Mouse (Mus musculus) CH12.LX (cell line): ENCODE measurements at regions not wholly inside any gene's neighbourhood (a gene's known extent, or its start where the extent isn't known, plus 50 kb on each side); places are given as distances from the start of the nearest gene placed in this dataset.

ENCODE experiments used
- DNase-seq: peaks from one replicate; pipeline ENCODE4 v3.0.0-alpha.2; 2013; ENCODE audit errors: extremely low read depth
- H3K27ac ChIP-seq: 2 replicates; pipeline ENCODE4 v1.5.1; 2012; ENCODE audit warnings: low read depth, mild to moderate bottlenecking, control low read depth, moderate library complexity; ENCODE audit not compliant: insufficient read depth
- H3K27me3 ChIP-seq: replicated peaks from 2 replicates; pipeline ENCODE3; 2012; ENCODE audit warnings: inconsistent platforms
- H3K36me3 ChIP-seq, 2 experiments: replicated peaks in 1 of 2; 2 replicates each; pipeline versions ENCODE3 to v1.6.1; 2012; ENCODE audit warnings: inconsistent platforms in 1 of 2, low read length in 1 of 2, mild to moderate bottlenecking in 1 of 2, mixed read lengths in 1 of 2, moderate library complexity in 1 of 2; ENCODE audit not compliant: control insufficient read depth in 1 of 2, insufficient read depth in 1 of 2
- H3K4me1 ChIP-seq, 2 experiments: 2 replicates each; pipeline ENCODE4 v1.6.1; 2012; ENCODE audit warnings: inconsistent platforms in 1 of 2, moderate library complexity in 1 of 2; ENCODE audit not compliant: insufficient read depth in 2 of 2, control insufficient read depth in 1 of 2
- H3K4me2 ChIP-seq: 2 replicates; pipeline ENCODE4 v1.6.1; 2012; ENCODE audit warnings: low read depth, mild to moderate bottlenecking, control low read depth; ENCODE audit not compliant: poor library complexity, insufficient read depth, severe bottlenecking
- H3K4me3 ChIP-seq, 3 experiments: fragments of 150-350 bp in 1 of 3; sonication (generic) in 1 of 3; replicated peaks in 1 of 3; 2 replicates each; pipeline versions ENCODE3 to v1.5.1; 2011 to 2012; ENCODE audit warnings: low read depth in 2 of 3, low read length in 2 of 3, mild to moderate bottlenecking in 2 of 3, moderate library complexity in 2 of 3, control low read depth in 1 of 3, improper control_type of control experiment in 1 of 3, inconsistent platforms in 1 of 3, mixed read lengths in 1 of 3; ENCODE audit not compliant: poor library complexity in 1 of 3
- H3K79me2 ChIP-seq: replicated peaks from 2 replicates; pipeline ENCODE4 v1.6.1; 2012; ENCODE audit warnings: mild to moderate bottlenecking, moderate library complexity; ENCODE audit not compliant: control insufficient read depth, poor library complexity, insufficient read depth, severe bottlenecking; ENCODE audit errors: extremely low read depth
- H3K9ac ChIP-seq: 2 replicates; pipeline ENCODE4 v1.6.1; 2012; ENCODE audit warnings: low read depth, mild to moderate bottlenecking, control low read depth, moderate library complexity; ENCODE audit not compliant: insufficient read depth
- H3K9me3 ChIP-seq: replicated peaks from 2 replicates; pipeline ENCODE3; 2012; ENCODE audit warnings: low read length, inconsistent platforms, mixed read lengths
- CHD1 ChIP-seq: IDR thresholded peaks from 2 replicates; pipeline ENCODE4 v1.6.1; 2012; ENCODE audit warnings: low read depth, low read length, improper control_type of control experiment, inconsistent platforms
- ELF1 ChIP-seq: IDR thresholded peaks from 2 replicates; pipeline ENCODE4 v1.6.1; 2014; ENCODE audit warnings: low read depth, mild to moderate bottlenecking, inconsistent platforms, low read length, improper control_type of control experiment
- JUN ChIP-seq: IDR thresholded peaks from 2 replicates; pipeline ENCODE4 v1.6.1; 2011; ENCODE audit warnings: low read depth, mild to moderate bottlenecking, low read length, improper control_type of control experiment, moderate library complexity; ENCODE audit not compliant: insufficient read depth
- JUND ChIP-seq: conservative IDR thresholded peaks from 2 replicates; pipeline ENCODE4 v1.6.1; 2011; ENCODE audit warnings: low read depth, low read length, improper control_type of control experiment
- KAT2A ChIP-seq: IDR thresholded peaks from 2 replicates; pipeline ENCODE4 v1.6.1; 2012; ENCODE audit warnings: low read length, improper control_type of control experiment, inconsistent platforms; ENCODE audit not compliant: insufficient replicate concordance
- MEF2A ChIP-seq: IDR thresholded peaks from 2 replicates; pipeline ENCODE4 v1.6.1; 2014; ENCODE audit warnings: low read depth, mild to moderate bottlenecking, inconsistent platforms, low read length, improper control_type of control experiment, borderline replicate concordance
- MYC ChIP-seq: IDR thresholded peaks from 2 replicates; pipeline ENCODE4 v1.6.1; 2011; ENCODE audit warnings: low read depth, mild to moderate bottlenecking, improper control_type of control experiment, low read length
- NELFE ChIP-seq: IDR thresholded peaks from 2 replicates; pipeline ENCODE4 v1.6.1; 2011; ENCODE audit warnings: low read depth, low read length, improper control_type of control experiment
- NRF1 ChIP-seq: IDR thresholded peaks from 2 replicates; pipeline ENCODE4 v1.6.1; 2014; ENCODE audit warnings: low read depth, mild to moderate bottlenecking, inconsistent platforms, low read length, improper control_type of control experiment, moderate library complexity
- PAX5 ChIP-seq: IDR thresholded peaks from 2 replicates; pipeline ENCODE4 v1.6.1; 2012; ENCODE audit warnings: low read length, inconsistent platforms, mixed read lengths
- POLR2AphosphoS2 ChIP-seq: IDR thresholded peaks from 2 replicates; pipeline ENCODE4 v1.6.1; 2011; ENCODE audit warnings: low read depth, low read length, improper control_type of control experiment
- RAD21 ChIP-seq: IDR thresholded peaks from 2 replicates; pipeline ENCODE4 v1.6.1; 2011; ENCODE audit warnings: low read depth, mild to moderate bottlenecking, low read length, improper control_type of control experiment, moderate library complexity
- RCOR1 ChIP-seq: conservative IDR thresholded peaks from 2 replicates; pipeline ENCODE4 v1.6.1; 2012; ENCODE audit warnings: low read depth, mild to moderate bottlenecking, inconsistent platforms, low read length, improper control_type of control experiment
- SIN3A ChIP-seq: IDR thresholded peaks from 2 replicates; pipeline ENCODE4 v1.6.1; 2012; ENCODE audit warnings: low read length, improper control_type of control experiment, inconsistent platforms
- SMC3 ChIP-seq: IDR thresholded peaks from 2 replicates; pipeline ENCODE4 v1.6.1; 2011; ENCODE audit warnings: low read depth, low read length, improper control_type of control experiment
- TBP ChIP-seq: conservative IDR thresholded peaks from 2 replicates; pipeline ENCODE4 v1.6.1; 2011; ENCODE audit warnings: low read depth, low read length, improper control_type of control experiment
- TCF12 ChIP-seq: IDR thresholded peaks from 2 replicates; pipeline ENCODE4 v1.6.1; 2014; ENCODE audit warnings: low read depth, mild to moderate bottlenecking, inconsistent platforms, low read length, improper control_type of control experiment
- USF1 ChIP-seq: IDR thresholded peaks from 2 replicates; pipeline ENCODE4 v1.6.1; 2014; ENCODE audit warnings: low read depth, mild to moderate bottlenecking, inconsistent platforms, low read length, improper control_type of control experiment
- USF2 ChIP-seq: conservative IDR thresholded peaks from 2 replicates; pipeline ENCODE4 v1.6.1; 2011; ENCODE audit warnings: low read depth, low read length, improper control_type of control experiment
- ZC3H11A ChIP-seq: IDR thresholded peaks from 2 replicates; pipeline ENCODE4 v1.6.1; 2012; ENCODE audit warnings: low read depth, mild to moderate bottlenecking, inconsistent platforms, low read length, improper control_type of control experiment
- ZMIZ1 ChIP-seq: IDR thresholded peaks from 2 replicates; pipeline ENCODE4 v1.6.1; 2012; ENCODE audit warnings: low read depth, mild to moderate bottlenecking, inconsistent platforms, low read length, improper control_type of control experiment
- dilution Hi-C: fragments of 300-500 bp; cut with MboI; formaldehyde crosslinking; loops from 2 replicates; pipeline ENCODE4 v1.14.3; 2020; ENCODE audit warnings: low sequenced_read_pairs; ENCODE audit not compliant: extremely low pct_unique_long_range_greater_than_20kb, extremely low pct_ligation_motif_present
- in situ Hi-C: fragments of 300-500 bp; cut with MboI; formaldehyde crosslinking; loops from 3 replicates; pipeline ENCODE4 v1.14.3; 2019; ENCODE audit warnings: low sequenced_read_pairs, low pct_ligation_motif_present, low pct_unique_long_range_greater_than_20kb, mixed read lengths

- no peak for TF ChIP-seq TCF12
- no peak for TF ChIP-seq NELFE
- no peak for TF ChIP-seq ZMIZ1
- TF ChIP-seq TBP = no peak
- no peaks in the 10 kb centered on the region for H3K36me3 ChIP-seq
- H3K79me2 ChIP-seq = no peaks in the 10 kb centered on the region
- no peak overlapping the region for H3K4me3 ChIP-seq
- DNase-seq = peak; percentile 41
- no peaks in the 10 kb centered on the region for H3K9me3 ChIP-seq
- dilution Hi-C loops (no loop called here), in situ Hi-C loops (no loop called here)
- H3K9ac ChIP-seq = no peak overlapping the region
- peaks cover 0 to 2% of the 10 kb centered on the region in 2 experiments; a peak in 2 of 4 replicates for H3K4me1 ChIP-seq
- H3K27me3 ChIP-seq = no peaks in the 10 kb centered on the region
- H3K27ac ChIP-seq = no peak overlapping the region
- peak overlapping the region; percentile 13; the same call in 1 of the 2 replicates for H3K4me2 ChIP-seq
These were observed 81.9 kb upstream of the Rgs2 start for GRCm38 (mm10) chr1:144085530-144086520.

GRCm38 (mm10) chr1:144078972-144079371, 75.0 kb upstream of the Rgs2 start:
- TF ChIP-seq JUND (no peak), SIN3A (no peak), TBP (no peak), MYC (no peak), ZC3H11A (no peak), USF2 (no peak), ELF1 (no peak), NRF1 (no peak), KAT2A (no peak), MEF2A (no peak), POLR2AphosphoS2 (no peak), RAD21 (no peak), PAX5 (no peak), SMC3 (no peak), CHD1 (no peak), RCOR1 (no peak), JUN (no peak), USF1 (no peak)
- H3K79me2 ChIP-seq = no peaks in the 10 kb centered on the region
- no peak overlapping the region for H3K9ac ChIP-seq
- in situ Hi-C loops (no loop called here), dilution Hi-C loops (no loop called here)
- no peak overlapping the region for H3K27ac ChIP-seq
- no peaks in the 10 kb centered on the region for H3K36me3 ChIP-seq
- H3K4me3 ChIP-seq = no peak overlapping the region
- H3K9me3 ChIP-seq = no peaks in the 10 kb centered on the region
- H3K4me1 ChIP-seq = no peaks in the 10 kb centered on the region
- H3K4me2 ChIP-seq = no peak overlapping the region
- no peak for DNase-seq
- H3K27me3 ChIP-seq = no peaks in the 10 kb centered on the region
